Mouse (Mus musculus) heart, embryonic 10.5 days (tissue): ENCODE measurements around the gene Cep97. TPM values are rescaled to one million over a fixed set of nuclear protein-coding genes. Genes with fewer than 3 reads are reported as not detected.

Experiments used
- DNase-seq: peaks from one replicate; pipeline ENCODE4 v3.0.0-alpha.2; 2017; ENCODE audit warnings: low spot score
- H3K27ac ChIP-seq: fragments of 300-500 bp; sonication (generic); 2 replicates; pipeline ENCODE4 v1.5.1; 2016; ENCODE audit warnings: mild to moderate bottlenecking
- H3K27me3 ChIP-seq: fragments of 300-500 bp; sonication (generic); 2 replicates; pipeline ENCODE4 v1.6.1; 2016; ENCODE audit warnings: mild to moderate bottlenecking; ENCODE audit not compliant: poor library complexity, insufficient read depth, severe bottlenecking
- H3K36me3 ChIP-seq: fragments of 300-500 bp; sonication (generic); 2 replicates; pipeline ENCODE4 v1.6.1; 2016; ENCODE audit warnings: mild to moderate bottlenecking, moderate library complexity
- H3K4me1 ChIP-seq: fragments of 300-500 bp; sonication (generic); 2 replicates; pipeline ENCODE4 v1.6.1; 2016; ENCODE audit warnings: mild to moderate bottlenecking
- H3K4me3 ChIP-seq: fragments of 300-500 bp; sonication (generic); 2 replicates; pipeline ENCODE4 v1.5.1; 2016; ENCODE audit warnings: mild to moderate bottlenecking, moderate library complexity
- H3K9me3 ChIP-seq: fragments of 300-500 bp; sonication (generic); 2 replicates; pipeline ENCODE4 v1.6.1; 2016; ENCODE audit warnings: mild to moderate bottlenecking, moderate library complexity
- WGBS: fragments of 180-500 bp; shearing (Covaris S2); methylation state at CpG from one replicate; pipeline ENCODE4 v1.1.7; 2016; 5-methylcytosine and 5-hydroxymethylcytosine counted together
- polyA plus RNA-seq: library from polyadenylated mRNA; unstranded; fragments of >200 nt; fragmentation: Nextera tagmentation; extraction: Ambion mirVana; gene quantifications from 2 replicates; pipeline ENCODE4 v1.2.1, GENCODE M21; 2016

Cep97 gene
- polyA plus RNA-seq, 1 experiment from 2014 or later: 10.3 TPM

- Histone ChIP-seq H3K4me1 (peaks cover 31% of the 10 kb centered on the region), H3K4me3 (no peak overlapping the region), H3K36me3 (peaks cover 10% of the 10 kb centered on the region), H3K27ac (no peak overlapping the region), H3K9me3 (no peaks in the 10 kb centered on the region), H3K27me3 (no peaks in the 10 kb centered on the region)
- WGBS: 30% methylated on average over 8 of the region's 8 CpGs
- no peak for DNase-seq
Observed at GRCm38 (mm10) chr16:55893410-55894107, 41.1 kb downstream of the Cep97 start.

GRCm38 (mm10) chr16:55892484-55892883, 42.2 kb downstream of the Cep97 start:
- peaks cover 29% of the 10 kb centered on the region for H3K4me1 ChIP-seq
- 81% methylated on average over 7 of the region's 7 CpGs for WGBS
- no peak for DNase-seq
- H3K4me3 ChIP-seq: no peak overlapping the region
- no peaks in the 10 kb centered on the region for H3K27me3 ChIP-seq
- no peaks in the 10 kb centered on the region for H3K9me3 ChIP-seq
- peaks cover 10% of the 10 kb centered on the region for H3K36me3 ChIP-seq
- no peak overlapping the region for H3K27ac ChIP-seq

- Histone ChIP-seq H3K36me3 (peaks cover 10% of the 10 kb centered on the region), H3K4me3 (no peak overlapping the region), H3K27ac (no peak overlapping the region), H3K9me3 (no peaks in the 10 kb centered on the region), H3K27me3 (no peaks in the 10 kb centered on the region), H3K4me1 (peaks cover 29% of the 10 kb centered on the region)
- WGBS: 95% methylated on average over 7 of the region's 7 CpGs
- DNase-seq: no peak
Observed at GRCm38 (mm10) chr16:55891346-55891745, 43.3 kb downstream of the Cep97 start.

GRCm38 (mm10) chr16:55890346-55891136, 44.1 kb downstream of the Cep97 start:
- WGBS: 74% methylated on average over 19 of the region's 19 CpGs

GRCm38 (mm10) chr16:55889451-55889850, 45.2 kb downstream of the Cep97 start:
- H3K4me3 ChIP-seq: no peak overlapping the region
- no peaks in the 10 kb centered on the region for H3K27me3 ChIP-seq
- H3K9me3 ChIP-seq: no peaks in the 10 kb centered on the region
- peaks cover 20% of the 10 kb centered on the region for H3K4me1 ChIP-seq
- DNase-seq: no peak
- WGBS: 92% methylated on average over 3 of the region's 3 CpGs
- no peak overlapping the region for H3K27ac ChIP-seq
- peaks cover 11% of the 10 kb centered on the region for H3K36me3 ChIP-seq

More at GRCm38 (mm10) chr16:55890346-55891136, 44.1 kb downstream of the Cep97 start:
- DNase-seq: no peak
- Histone ChIP-seq H3K9me3 (no peaks in the 10 kb centered on the region), H3K27me3 (no peaks in the 10 kb centered on the region), H3K27ac (no peak overlapping the region), H3K4me3 (no peak overlapping the region), H3K36me3 (peaks cover 10% of the 10 kb centered on the region), H3K4me1 (peaks cover 25% of the 10 kb centered on the region)

GRCm38 (mm10) chr16:55888584-55888960, 46.1 kb downstream of the Cep97 start:
- H3K27ac ChIP-seq: no peak overlapping the region

GRCm38 (mm10) chr16:55887814-55888583, 46.7 kb downstream of the Cep97 start:
- H3K36me3 ChIP-seq: peaks cover 16% of the 10 kb centered on the region
- peaks cover 6% of the 10 kb centered on the region; the same call in 1 of the 2 replicates for H3K4me1 ChIP-seq
- no peaks in the 10 kb centered on the region for H3K9me3 ChIP-seq
- 54% methylated on average over 7 of the region's 7 CpGs for WGBS
- H3K4me3 ChIP-seq: no peak overlapping the region
- H3K27me3 ChIP-seq: no peaks in the 10 kb centered on the region
- no peak for DNase-seq
- H3K27ac ChIP-seq: no peak overlapping the region

More at GRCm38 (mm10) chr16:55888584-55888960, 46.1 kb downstream of the Cep97 start:
- H3K4me1 ChIP-seq: peaks cover 11% of the 10 kb centered on the region; the same call in 1 of the 2 replicates
- WGBS: 61% methylated on average over 3 of the region's 3 CpGs
- no peaks in the 10 kb centered on the region for H3K9me3 ChIP-seq
- no peak overlapping the region for H3K4me3 ChIP-seq
- no peaks in the 10 kb centered on the region for H3K27me3 ChIP-seq
- DNase-seq: no peak
- H3K36me3 ChIP-seq: peaks cover 16% of the 10 kb centered on the region

- Histone ChIP-seq H3K27me3 (no peaks in the 10 kb centered on the region), H3K9me3 (no peaks in the 10 kb centered on the region), H3K4me1 (peaks cover 3% of the 10 kb centered on the region; the same call in 1 of the 2 replicates), H3K27ac (no peak overlapping the region), H3K36me3 (0 out of 2 replicates have a peak, but pooled peaks cover 6% of the 10 kb centered on the region), H3K4me3 (no peak overlapping the region)
- WGBS: 81% methylated on average over 11 of the region's 11 CpGs
- no peak for DNase-seq
Observed at GRCm38 (mm10) chr16:55884246-55884645, 50.4 kb downstream of the Cep97 start.

- Histone ChIP-seq H3K27me3 (no peaks in the 10 kb centered on the region), H3K9me3 (no peaks in the 10 kb centered on the region), H3K4me3 (no peak overlapping the region), H3K27ac (no peak overlapping the region), H3K4me1 (peaks cover 8% of the 10 kb centered on the region; the same call in 1 of the 2 replicates), H3K36me3 (no peaks in the 10 kb centered on the region)
- no peak for DNase-seq
- WGBS: 56% methylated on average over 6 of the region's 6 CpGs
Observed at GRCm38 (mm10) chr16:55876025-55876424, 58.6 kb downstream of the Cep97 start.

GRCm38 (mm10) chr16:55863832-55864231, 70.8 kb downstream of the Cep97 start:
- Histone ChIP-seq H3K4me1 (no peaks in the 10 kb centered on the region), H3K36me3 (0 out of 2 replicates have a peak, but pooled peaks cover 6% of the 10 kb centered on the region), H3K27ac (no peak overlapping the region), H3K27me3 (no peaks in the 10 kb centered on the region), H3K4me3 (no peak overlapping the region), H3K9me3 (no peaks in the 10 kb centered on the region)
- WGBS: 63% methylated on average over 4 of the region's 4 CpGs
- no peak for DNase-seq

- Histone ChIP-seq H3K9me3 (no peaks in the 10 kb centered on the region), H3K27me3 (no peaks in the 10 kb centered on the region), H3K4me1 (no peaks in the 10 kb centered on the region), H3K4me3 (no peak overlapping the region), H3K27ac (no peak overlapping the region), H3K36me3 (0 out of 2 replicates have a peak, but pooled peaks cover 6% of the 10 kb centered on the region)
- peak; percentile 81 for DNase-seq
- 26% methylated on average over 7 of the region's 7 CpGs for WGBS
Observed at GRCm38 (mm10) chr16:55863149-55863815, 71.4 kb downstream of the Cep97 start.

GRCm38 (mm10) chr16:55861104-55861503, 73.6 kb downstream of the Cep97 start:
- 83% methylated on average over 3 of the region's 3 CpGs for WGBS
- no peak for DNase-seq
- Histone ChIP-seq H3K9me3 (no peaks in the 10 kb centered on the region), H3K27me3 (no peaks in the 10 kb centered on the region), H3K4me3 (no peak overlapping the region), H3K36me3 (peaks cover 12% of the 10 kb centered on the region; the same call in 1 of the 2 replicates), H3K27ac (no peak overlapping the region), H3K4me1 (no peaks in the 10 kb centered on the region)
